Mouse (Mus musculus): ENCODE data around the gene Cldn14. TPM values are rescaled to one million over a fixed set of nuclear protein-coding genes. Genes with fewer than 3 reads are reported as not detected.
"Not testable (repeated sequence)": the region's sequence is repeated elsewhere in the genome, so short reads cannot be mapped to it uniquely, and the experiment has no call there.

Gene Cldn14
- polyA plus RNA-seq, 1 experiment from 2014 or later, result 0.31 TPM

GRCm38 (mm10) chr16:94032270-94032669 lies 23.6 kb upstream of the Cldn14 start:
- no peaks in the 10 kb centered on the region for H3K4me1 ChIP-seq (replicated peaks)
- H3K4me3 ChIP-seq, result no peak overlapping the region
- H3K27ac ChIP-seq (replicated peaks), result no peak overlapping the region
- no peak overlapping the region for H3K9ac ChIP-seq
- no peaks in the 10 kb centered on the region for H3K27me3 ChIP-seq
- WGBS, result 88% methylated on average over 5 of the region's 5 CpGs
- no peak overlapping the region for H3K4me2 ChIP-seq
- no peaks in the 10 kb centered on the region for H3K36me3 ChIP-seq
- ATAC-seq (ENCODE audit: low read depth), result no peak
- no peaks in the 10 kb centered on the region for H3K9me3 ChIP-seq

GRCm38 (mm10) chr16:94023352-94024280 lies 15.0 kb upstream of the Cldn14 start:
- Histone ChIP-seq H3K4me1 (replicated peaks) (no peaks in the 10 kb centered on the region), H3K4me3 (no peak overlapping the region), H3K4me2 (no peak overlapping the region), H3K27ac (replicated peaks) (no peak overlapping the region), H3K27me3 (no peaks in the 10 kb centered on the region), H3K9ac (no peak overlapping the region), H3K9me3 (peaks cover 17% of the 10 kb centered on the region; the same call in 1 of the 2 replicates), H3K36me3 (no peaks in the 10 kb centered on the region)
- WGBS, result 84% methylated on average over 28 of the region's 28 CpGs
- no peak for ATAC-seq (ENCODE audit: low read depth)

- not testable (repeated sequence) for H3K9me3 ChIP-seq; H3K27me3 ChIP-seq; H3K4me3 ChIP-seq; H3K36me3 ChIP-seq; H3K9ac ChIP-seq; H3K27ac ChIP-seq (replicated peaks); H3K4me1 ChIP-seq (replicated peaks); H3K4me2 ChIP-seq; ATAC-seq (ENCODE audit: low read depth)
- WGBS, result 73% methylated on average over 8 of the region's 8 CpGs
Measured at GRCm38 (mm10) chr16:94019725-94020124, 11.1 kb upstream of the Cldn14 start.

- Histone ChIP-seq H3K9me3 (no peaks in the 10 kb centered on the region), H3K4me1 (replicated peaks) (no peaks in the 10 kb centered on the region), H3K9ac (no peak overlapping the region), H3K27ac (replicated peaks) (no peak overlapping the region), H3K4me2 (no peak overlapping the region), H3K27me3 (no peaks in the 10 kb centered on the region), H3K4me3 (no peak overlapping the region), H3K36me3 (no peaks in the 10 kb centered on the region)
- ATAC-seq (ENCODE audit: low read depth), result no peak
- WGBS, result 76% methylated on average over 4 of the region's 4 CpGs
Measured at GRCm38 (mm10) chr16:94017953-94018352, 9.3 kb upstream of the Cldn14 start.

GRCm38 (mm10) chr16:94014489-94015096 lies 6.0 kb upstream of the Cldn14 start:
- H3K9me3 ChIP-seq, result no peaks in the 10 kb centered on the region
- H3K4me3 ChIP-seq, result no peak overlapping the region
- WGBS, result 77% methylated on average over 5 of the region's 5 CpGs
- H3K27me3 ChIP-seq, result no peaks in the 10 kb centered on the region
- no peak overlapping the region for H3K4me2 ChIP-seq
- no peaks in the 10 kb centered on the region for H3K36me3 ChIP-seq
- H3K4me1 ChIP-seq (replicated peaks), result peaks cover 8% of the 10 kb centered on the region; the same call in 1 of the 2 replicates
- H3K9ac ChIP-seq, result no peak overlapping the region
- no peak overlapping the region for H3K27ac ChIP-seq (replicated peaks)
- ATAC-seq (ENCODE audit: low read depth), result no peak

- not testable (repeated sequence) for H3K27me3 ChIP-seq; H3K36me3 ChIP-seq; H3K27ac ChIP-seq (replicated peaks); H3K4me2 ChIP-seq; H3K9ac ChIP-seq; H3K9me3 ChIP-seq; H3K4me3 ChIP-seq; ATAC-seq (ENCODE audit: low read depth)
- peaks cover 15% of the 10 kb centered on the region for H3K4me1 ChIP-seq (replicated peaks)
- WGBS, result 73% methylated on average over 8 of the region's 8 CpGs
Measured at GRCm38 (mm10) chr16:94013328-94014086, 4.9 kb upstream of the Cldn14 start.

- no peaks in the 10 kb centered on the region for H3K9me3 ChIP-seq
- no peak overlapping the region for H3K9ac ChIP-seq
- H3K27ac ChIP-seq (replicated peaks), result no peak overlapping the region
- 15% methylated on average over 5 of the region's 5 CpGs for WGBS
- H3K4me3 ChIP-seq, result no peak overlapping the region
- no peak overlapping the region for H3K4me2 ChIP-seq
- H3K27me3 ChIP-seq, result no peaks in the 10 kb centered on the region
- no peaks in the 10 kb centered on the region for H3K36me3 ChIP-seq
- ATAC-seq (ENCODE audit: low read depth), result no peak
- peaks cover 34% of the 10 kb centered on the region for H3K4me1 ChIP-seq (replicated peaks)
Measured at GRCm38 (mm10) chr16:94011224-94011623, 2.6 kb upstream of the Cldn14 start.

- Histone ChIP-seq H3K9me3 (no peaks in the 10 kb centered on the region), H3K4me3 (no peak overlapping the region), H3K27me3 (no peaks in the 10 kb centered on the region), H3K4me2 (no peak overlapping the region), H3K4me1 (replicated peaks) (peaks cover 34% of the 10 kb centered on the region), H3K9ac (no peak overlapping the region), H3K36me3 (no peaks in the 10 kb centered on the region), H3K27ac (replicated peaks) (no peak overlapping the region)
- WGBS, result 69% methylated on average over 3 of the region's 3 CpGs
- no peak for ATAC-seq (ENCODE audit: low read depth)
Measured at GRCm38 (mm10) chr16:94010633-94011032, 2.0 kb upstream of the Cldn14 start.

- Histone ChIP-seq H3K4me2 (no peak overlapping the region), H3K9ac (no peak overlapping the region), H3K27ac (replicated peaks) (no peak overlapping the region), H3K4me3 (no peak overlapping the region), H3K4me1 (replicated peaks) (peaks cover 34% of the 10 kb centered on the region), H3K27me3 (no peaks in the 10 kb centered on the region), H3K36me3 (no peaks in the 10 kb centered on the region), H3K9me3 (no peaks in the 10 kb centered on the region)
- 81% methylated on average over 5 of the region's 5 CpGs for WGBS
- ATAC-seq (ENCODE audit: low read depth), result no peak
Measured at GRCm38 (mm10) chr16:94010156-94010555, 1.5 kb upstream of the Cldn14 start.

GRCm38 (mm10) chr16:94009356-94009755 lies 719 bp upstream of the Cldn14 start:
- no peak overlapping the region for H3K4me2 ChIP-seq
- no peak overlapping the region for H3K27ac ChIP-seq (replicated peaks)
- no peak overlapping the region for H3K4me3 ChIP-seq
- no peak for ATAC-seq (ENCODE audit: low read depth)
- no peaks in the 10 kb centered on the region for H3K9me3 ChIP-seq
- peaks cover 34% of the 10 kb centered on the region for H3K4me1 ChIP-seq (replicated peaks)
- no peaks in the 10 kb centered on the region for H3K27me3 ChIP-seq
- H3K9ac ChIP-seq, result no peak overlapping the region
- WGBS, result 66% methylated on average over 5 of the region's 5 CpGs
- no peaks in the 10 kb centered on the region for H3K36me3 ChIP-seq

- H3K27me3 ChIP-seq, result no peaks in the 10 kb centered on the region
- no peak overlapping the region for H3K27ac ChIP-seq (replicated peaks)
- H3K4me2 ChIP-seq, result peak overlapping the region; percentile 40
Measured at GRCm38 (mm10) chr16:94006706-94007665, 1.7 kb downstream of the Cldn14 start.

More at GRCm38 (mm10) chr16:94006706-94007665, 1.7 kb downstream of the Cldn14 start:
- H3K4me1 ChIP-seq (replicated peaks), result peaks cover 33% of the 10 kb centered on the region
- WGBS, result 26% methylated on average over 23 of the region's 23 CpGs
- no peaks in the 10 kb centered on the region for H3K9me3 ChIP-seq
- H3K9ac ChIP-seq, result no peak overlapping the region
- peak; percentile 11; the same call in 1 of the 2 replicates for ATAC-seq (ENCODE audit: low read depth)
- no peaks in the 10 kb centered on the region for H3K36me3 ChIP-seq
- peak overlapping the region; percentile 8; the same call in 1 of the 2 replicates for H3K4me3 ChIP-seq

Measured in neural tube, embryonic 13.5 days (tissue).